ENCODE assay signal across 11 mouse cellular contexts in genomic region chr2:18038895-18039371, GRCm38 (mm10). TPM values are rescaled to one million over a fixed set of nuclear protein-coding genes. Genes with fewer than 3 reads are reported as not detected.
DNase-seq lines count a peak whose midpoint lies in the region; ATAC-seq and TF ChIP-seq lines count a peak whose summit lies in the region.
"Had no signal": no experiment of that assay in that cellular context is flagged by ENCODE, and none has a peak within 500 bp of the region (broad histone marks: within the 10 kb centered on the region; RNA-seq: fewer than 3 reads in every experiment).

No protein-coding gene starts in this region.

- H3K4me2 ChIP-seq in forebrain, postnatal 0 days (ENCODE audit: low read depth): peak overlapping the region; percentile 70
- peak overlapping the region; percentile 94 for H3K4me2 ChIP-seq in midbrain, embryonic 11.5 days
- H3K4me2 ChIP-seq in liver, embryonic 12.5 days: no peak overlapping the region

- H3K4me3 ChIP-seq in ES-Bruce4 (ENCODE audit: low read depth, low read length): no peak overlapping the region
- no peak overlapping the region for H3K4me3 ChIP-seq in forebrain, postnatal 0 days (ENCODE audit: low read depth, low read length)
- peak overlapping the region; percentile 50 for H3K4me3 ChIP-seq in midbrain, embryonic 11.5 days (ENCODE audit: low read depth, low read length)
- no peak overlapping the region for H3K4me3 ChIP-seq in gastrocnemius, adult 2 months
- H3K4me3 ChIP-seq in liver, embryonic 12.5 days: no peak overlapping the region
- H3K4me3 ChIP-seq: megakaryocyte, embryonic 14.5 days had no signal

- intact Hi-C loops in gastrocnemius, adult 2 months (cut with DNase I): no loop called here

- H3K27me3 ChIP-seq in ES-Bruce4 (ENCODE audit: control insufficient read depth, insufficient read depth, low read length, poor library complexity, severe bottlenecking): peaks cover 22% of the 10 kb centered on the region
- no peaks in the 10 kb centered on the region for H3K27me3 ChIP-seq in forebrain, postnatal 0 days (ENCODE audit: insufficient read depth, low read length)
- no peaks in the 10 kb centered on the region for H3K27me3 ChIP-seq in midbrain, embryonic 11.5 days (ENCODE audit: control insufficient read depth, insufficient read depth, low read length)
- peaks cover 64% of the 10 kb centered on the region for H3K27me3 ChIP-seq in liver, embryonic 12.5 days (replicated peaks)

- H3K27ac ChIP-seq in ES-Bruce4 (ENCODE audit: insufficient read depth, low read length): no peak overlapping the region
- H3K27ac ChIP-seq in forebrain, postnatal 0 days (ENCODE audit: low read depth, low read length): 0 out of 2 replicates have a peak overlapping the region, but pooled peaks have one; percentile 48
- H3K27ac ChIP-seq in midbrain, embryonic 11.5 days (ENCODE audit: low read depth, low read length): peak overlapping the region; percentile 98
- H3K27ac ChIP-seq in gastrocnemius, adult 2 months: no peak overlapping the region
- H3K27ac ChIP-seq in liver, embryonic 12.5 days: no peak overlapping the region

- H3K9ac ChIP-seq in ES-Bruce4 (ENCODE audit: low read depth, poor library complexity, severe bottlenecking): peak overlapping the region; percentile 57
- H3K9ac ChIP-seq in forebrain, postnatal 0 days: peak overlapping the region; percentile 58; the same call in 1 of the 2 replicates
- peak overlapping the region; percentile 98 for H3K9ac ChIP-seq in midbrain, embryonic 11.5 days (ENCODE audit: low read length)
- no peak overlapping the region for H3K9ac ChIP-seq in liver, embryonic 12.5 days

- no peak for TF ChIP-seq POLR2A in ES-Bruce4 (IDR thresholded peaks at IDR 0.05; ENCODE audit: insufficient read depth, low read length)

- 50% methylated on average over 10 of the region's 10 CpGs for WGBS in forebrain, postnatal 0 days
- WGBS in midbrain, embryonic 11.5 days: 5% methylated on average over 10 of the region's 10 CpGs
- WGBS in liver, embryonic 12.5 days (ENCODE audit: insufficient replicate concordance): 60% methylated on average over 10 of the region's 10 CpGs

- H3K36me3 ChIP-seq in ES-Bruce4 (ENCODE audit: control insufficient read depth, insufficient read depth, low read length, poor library complexity, severe bottlenecking): no peaks in the 10 kb centered on the region
- H3K36me3 ChIP-seq in forebrain, postnatal 0 days (ENCODE audit: insufficient read depth): no peaks in the 10 kb centered on the region
- no peaks in the 10 kb centered on the region for H3K36me3 ChIP-seq in midbrain, embryonic 11.5 days (ENCODE audit: control insufficient read depth, insufficient read depth, low read length)
- H3K36me3 ChIP-seq in liver, embryonic 12.5 days: no peaks in the 10 kb centered on the region

- ATAC-seq in forebrain, postnatal 0 days: no peak
- ATAC-seq in midbrain, embryonic 11.5 days (ENCODE audit: low FRiP score): no peak
- no peak for ATAC-seq in liver, embryonic 12.5 days

- H3K9me3 ChIP-seq in ES-Bruce4 (replicated peaks; ENCODE audit: control insufficient read depth, insufficient read depth, low read length, poor library complexity, severe bottlenecking): no peaks in the 10 kb centered on the region
- H3K9me3 ChIP-seq in forebrain, postnatal 0 days (ENCODE audit: low read length): no peaks in the 10 kb centered on the region
- H3K9me3 ChIP-seq in midbrain, embryonic 11.5 days (ENCODE audit: control insufficient read depth, low read length): no peaks in the 10 kb centered on the region
- H3K9me3 ChIP-seq in liver, embryonic 12.5 days (replicated peaks): no peaks in the 10 kb centered on the region
- H3K9me3 ChIP-seq: megakaryocyte, embryonic 14.5 days had no signal

- no peaks in the 10 kb centered on the region for H3K4me1 ChIP-seq in ES-Bruce4 (ENCODE audit: control insufficient read depth, insufficient read depth, low read length)
- peaks cover 26% of the 10 kb centered on the region for H3K4me1 ChIP-seq in forebrain, postnatal 0 days (ENCODE audit: insufficient read depth)
- peaks cover 61% of the 10 kb centered on the region for H3K4me1 ChIP-seq in midbrain, embryonic 11.5 days (ENCODE audit: control insufficient read depth, insufficient read depth, low read length)
- peaks cover 19% of the 10 kb centered on the region for H3K4me1 ChIP-seq in liver, embryonic 12.5 days

- TF ChIP-seq EP300 in ES-Bruce4 (IDR thresholded peaks at IDR 0.05; ENCODE audit: insufficient read depth, low read depth, low read length): no peak

- DNase-seq in heart, adult 11 months: peak; percentile 64
- no peak for DNase-seq in heart, adult 8-10 months (ENCODE audit: low spot score)
- peak; percentile 58 for DNase-seq in forebrain, postnatal 0 days
- DNase-seq in midbrain, embryonic 11.5 days (ENCODE audit: low spot score, missing footprints): peak; percentile 96
- no peak for DNase-seq in gastrocnemius, adult 2 months
- DNase-seq in urinary bladder, postnatal 14 days (ENCODE audit: low spot score): no peak
- DNase-seq: cerebellum, adult 8-10 months; right cerebral cortex, postnatal 25 days had no signal

- no peak for TF ChIP-seq CTCF in ES-Bruce4 (IDR thresholded peaks at IDR 0.05; ENCODE audit: low read depth, low read length)
- no peak for TF ChIP-seq CTCF in forebrain, postnatal 0 days (IDR thresholded peaks at IDR 0.05; ENCODE audit: low read depth)
- no peak for TF ChIP-seq CTCF in gastrocnemius, adult 2 months (IDR thresholded peaks at IDR 0.05)

RNA-seq across cellular contexts. Expression of gene A930004D18Rik, which starts 1.4 kb away (rescaled TPM):
- 1 to 10 TPM; 3.5 to 7.3 (median 5.5) TPM for total RNA-seq in heart, adult 8-10 months (2022)
- 0.31 and 0.67 TPM in 2 replicates for polyA plus RNA-seq in ES-Bruce4 (2011; ENCODE audit: insufficient read depth, insufficient read length, low read depth, missing spikeins)
- total RNA-seq in forebrain, postnatal 0 days (2014; rRNA removed): 2.6 and 3.5 TPM in 2 replicates
- polyA plus RNA-seq in forebrain, postnatal 0 days (2015; fragmentation: Nextera tagmentation; extraction: Ambion mirVana): 10.1 and 11.8 TPM in 2 replicates
- polyA plus RNA-seq in midbrain, embryonic 11.5 days (2014; fragmentation: Nextera tagmentation; extraction: Ambion mirVana): 10.5 and 11.6 TPM in 2 replicates
- under 1 TPM; 0.20 to 0.59 TPM for total RNA-seq in gastrocnemius, adult 2 months (2021)
- 2.7 and 2.8 TPM in 2 replicates for polyA plus RNA-seq in liver, embryonic 12.5 days (2016; fragmentation: Nextera tagmentation; extraction: Ambion mirVana)

RNA-seq across cellular contexts. Expression of gene Skida1, which starts 9.9 kb away (rescaled TPM):
- total RNA-seq in heart, adult 8-10 months (2022): 1 to 10 TPM; 2.5 to 5.9 (median 3.7) TPM
- 0.15 and 0.79 TPM in 2 replicates for polyA plus RNA-seq in ES-Bruce4 (2011; ENCODE audit: insufficient read depth, insufficient read length, low read depth, missing spikeins)
- total RNA-seq in forebrain, postnatal 0 days (2014; rRNA removed): 11.4 and 12.6 TPM in 2 replicates
- polyA plus RNA-seq in forebrain, postnatal 0 days (2015; fragmentation: Nextera tagmentation; extraction: Ambion mirVana): 4.3 and 4.9 TPM in 2 replicates
- polyA plus RNA-seq in midbrain, embryonic 11.5 days (2014; fragmentation: Nextera tagmentation; extraction: Ambion mirVana): 22.9 and 23.4 TPM in 2 replicates
- total RNA-seq in gastrocnemius, adult 2 months (2021): under 1 TPM; 0.14 to 0.46 TPM
- polyA plus RNA-seq in liver, embryonic 12.5 days (2016; fragmentation: Nextera tagmentation; extraction: Ambion mirVana): 1.0 and 1.2 TPM in 2 replicates

RNA-seq across cellular contexts. Expression of gene Mllt10, which starts 16.1 kb away (rescaled TPM):
- 10 to 100 TPM; 25.1 to 41.8 (median 30.5) TPM for total RNA-seq in heart, adult 8-10 months (2022)
- 69.6 and 78.9 TPM in 2 replicates for polyA plus RNA-seq in ES-Bruce4 (2011; ENCODE audit: insufficient read depth, insufficient read length, low read depth, missing spikeins)
- total RNA-seq in forebrain, postnatal 0 days (2014; rRNA removed): 27.3 and 31.3 TPM in 2 replicates
- 15.9 and 27.4 TPM in 2 replicates for polyA plus RNA-seq in forebrain, postnatal 0 days (2015; fragmentation: Nextera tagmentation; extraction: Ambion mirVana)
- 54.1 and 57.2 TPM in 2 replicates for polyA plus RNA-seq in midbrain, embryonic 11.5 days (2014; fragmentation: Nextera tagmentation; extraction: Ambion mirVana)
- total RNA-seq in gastrocnemius, adult 2 months (2021): 10 to 100 TPM; 24.0 to 24.1 TPM
- polyA plus RNA-seq in liver, embryonic 12.5 days (2016; fragmentation: Nextera tagmentation; extraction: Ambion mirVana): 39.2 and 40.1 TPM in 2 replicates

RNA-seq across cellular contexts. Expression of gene H2al2a, which starts 42.2 kb away (rescaled TPM):
- total RNA-seq in heart, adult 8-10 months (2022): not detected
- polyA plus RNA-seq in ES-Bruce4 (2011; ENCODE audit: insufficient read depth, insufficient read length, low read depth, missing spikeins): not detected in 2 replicates
- total RNA-seq in forebrain, postnatal 0 days (2014; rRNA removed): not detected in 2 replicates
- not detected in 2 replicates for polyA plus RNA-seq in forebrain, postnatal 0 days (2015; fragmentation: Nextera tagmentation; extraction: Ambion mirVana)
- not detected in 2 replicates for polyA plus RNA-seq in midbrain, embryonic 11.5 days (2014; fragmentation: Nextera tagmentation; extraction: Ambion mirVana)
- total RNA-seq in gastrocnemius, adult 2 months (2021): not detected
- polyA plus RNA-seq in liver, embryonic 12.5 days (2016; fragmentation: Nextera tagmentation; extraction: Ambion mirVana): not detected in 2 replicates

Comparison
In these comparisons a context has a peak if more than half of its experiments do, and no peak if none do; other contexts are left out.
1. DNase-seq: peak in heart, adult 11 months (single experiment), forebrain, postnatal 0 days (single experiment) and midbrain, embryonic 11.5 days (single experiment); none in heart, adult 8-10 months (single experiment), gastrocnemius, adult 2 months (single experiment) and urinary bladder, postnatal 14 days (single experiment).
2. H3K27ac ChIP-seq: peak in forebrain, postnatal 0 days (single experiment) and midbrain, embryonic 11.5 days (single experiment); none in ES-Bruce4 (single experiment), gastrocnemius, adult 2 months (single experiment) and liver, embryonic 12.5 days (single experiment).